Mouse (Mus musculus) MEL (cell line): ENCODE results near the gene Rasgef1b. TPM values are rescaled to one million over a fixed set of nuclear protein-coding genes. Genes with fewer than 3 reads are reported as not detected.

Experiments
- DNase-seq: peaks from one replicate; pipeline ENCODE4 v3.0.0; 2011; ENCODE audit warnings: low read depth, low spot score
- H3K27ac ChIP-seq: 2 replicates; pipeline ENCODE4 v1.5.1; 2012; ENCODE audit warnings: low read depth, mild to moderate bottlenecking, control low read depth, low read length, moderate library complexity; ENCODE audit not compliant: control insufficient read depth
- H3K27me3 ChIP-seq, 2 experiments: fragments of 150-350 bp in 1 of 2; sonication (generic) in 1 of 2; 2 replicates each; pipeline ENCODE4 v1.6.1; 2012; ENCODE audit warnings: low read length in 2 of 2, mild to moderate bottlenecking in 2 of 2, improper control_type of control experiment in 1 of 2, moderate library complexity in 1 of 2; ENCODE audit not compliant: insufficient read depth in 2 of 2, control insufficient read depth in 1 of 2
- H3K36me3 ChIP-seq, 2 experiments: 2 replicates each; pipeline ENCODE4 v1.6.1; 2012 to 2014; ENCODE audit warnings: low read length in 2 of 2, improper control_type of control experiment in 1 of 2, inconsistent platforms in 1 of 2, mild to moderate bottlenecking in 1 of 2; ENCODE audit not compliant: insufficient read depth in 2 of 2, control insufficient read depth in 1 of 2
- H3K4me1 ChIP-seq, 2 experiments: fragments of 150-350 bp in 1 of 2; sonication (generic) in 1 of 2; 2 replicates each; pipeline ENCODE4 v1.6.1; 2012; ENCODE audit warnings: low read length in 2 of 2, improper control_type of control experiment in 1 of 2, mild to moderate bottlenecking in 1 of 2; ENCODE audit not compliant: insufficient read depth in 2 of 2, control insufficient read depth in 1 of 2
- H3K4me3 ChIP-seq, 2 experiments: fragments of 150-350 bp in 1 of 2; sonication (generic) in 1 of 2; 2 replicates each; pipeline ENCODE4 v1.5.1; 2012; ENCODE audit warnings: low read depth in 2 of 2, low read length in 2 of 2, mild to moderate bottlenecking in 2 of 2, moderate library complexity in 2 of 2, control low read depth in 1 of 2, improper control_type of control experiment in 1 of 2; ENCODE audit not compliant: control insufficient read depth in 1 of 2, insufficient read depth in 1 of 2
- H3K79me2 ChIP-seq: 2 replicates; pipeline ENCODE4 v1.6.1; 2012; ENCODE audit warnings: mild to moderate bottlenecking, low read length, moderate library complexity; ENCODE audit not compliant: control insufficient read depth, poor library complexity, insufficient read depth
- H3K9ac ChIP-seq: 2 replicates; pipeline ENCODE4 v1.6.1; 2012; ENCODE audit warnings: low read depth, mild to moderate bottlenecking, control low read depth, low read length, moderate library complexity; ENCODE audit not compliant: control insufficient read depth, poor library complexity, severe bottlenecking
- H3K9me3 ChIP-seq: fragments of 150-350 bp; sonication (generic); replicated peaks from 2 replicates; pipeline ENCODE4 v1.6.1; 2012; ENCODE audit warnings: mild to moderate bottlenecking, low read length, improper control_type of control experiment, moderate library complexity; ENCODE audit not compliant: insufficient read depth
- CHD1 ChIP-seq: IDR thresholded peaks from 2 replicates; pipeline ENCODE4 v1.6.1; 2012; ENCODE audit warnings: low read depth, mild to moderate bottlenecking, inconsistent platforms, low read length, improper control_type of control experiment
- CTCF ChIP-seq, 3 experiments: IDR thresholded peaks in 2 of 3; conservative IDR thresholded peaks in 1 of 3; 2 replicates each; pipeline ENCODE4 v1.5.1; 2011 to 2012; ENCODE audit warnings: low read length in 3 of 3, low read depth in 2 of 3, mild to moderate bottlenecking in 2 of 3, improper control_type of control experiment in 1 of 3, inconsistent platforms in 1 of 3, mixed read lengths in 1 of 3, moderate library complexity in 1 of 3; ENCODE audit not compliant: control insufficient read depth in 1 of 3, insufficient read depth in 1 of 3, poor library complexity in 1 of 3, severe bottlenecking in 1 of 3
- ELF1 ChIP-seq: IDR thresholded peaks from 2 replicates; pipeline ENCODE4 v1.6.1; 2014; ENCODE audit warnings: low read depth, mild to moderate bottlenecking, inconsistent platforms, low read length, improper control_type of control experiment, moderate library complexity
- GATA1 ChIP-seq: IDR thresholded peaks from 2 replicates; pipeline ENCODE4 v1.6.1; 2011; ENCODE audit warnings: low read depth, low read length, improper control_type of control experiment
- HCFC1 ChIP-seq: IDR thresholded peaks from 2 replicates; pipeline ENCODE4 v1.6.1; 2012; ENCODE audit warnings: low read depth, mild to moderate bottlenecking, inconsistent platforms, low read length, improper control_type of control experiment, moderate library complexity
- MAFK ChIP-seq: IDR thresholded peaks from 2 replicates; pipeline ENCODE4 v1.6.1; 2011; ENCODE audit warnings: low read depth, mild to moderate bottlenecking, low read length, improper control_type of control experiment, borderline replicate concordance
- MAX ChIP-seq: IDR thresholded peaks from 2 replicates; pipeline ENCODE4 v1.6.1; 2011; ENCODE audit warnings: low read length, improper control_type of control experiment
- MXI1 ChIP-seq: IDR thresholded peaks from 2 replicates; pipeline ENCODE4 v1.6.1; 2011; ENCODE audit warnings: mild to moderate bottlenecking, low read depth, low read length, improper control_type of control experiment
- MYB ChIP-seq: IDR thresholded peaks from 2 replicates; pipeline ENCODE4 v1.6.1; 2011; ENCODE audit warnings: mild to moderate bottlenecking, low read depth, low read length, improper control_type of control experiment
- NRF1 ChIP-seq: IDR thresholded peaks from 2 replicates; pipeline ENCODE4 v1.6.1; 2014; ENCODE audit warnings: low read depth, mild to moderate bottlenecking, inconsistent platforms, low read length, improper control_type of control experiment, moderate library complexity; ENCODE audit not compliant: poor library complexity, insufficient read depth, severe bottlenecking
- POLR2AphosphoS5 ChIP-seq: IDR thresholded peaks from 2 replicates; pipeline ENCODE4 v1.6.1; 2012; ENCODE audit warnings: low read depth, borderline replicate concordance, mild to moderate bottlenecking, inconsistent platforms, low read length, moderate library complexity, mixed read lengths
- RAD21 ChIP-seq: IDR thresholded peaks from 2 replicates; pipeline ENCODE4 v1.6.1; 2011; ENCODE audit warnings: mild to moderate bottlenecking, low read depth, low read length, improper control_type of control experiment
- RCOR1 ChIP-seq: IDR thresholded peaks from 2 replicates; pipeline ENCODE4 v1.6.1; 2012; ENCODE audit warnings: low read depth, mild to moderate bottlenecking, inconsistent platforms, low read length, improper control_type of control experiment
- TAL1 ChIP-seq: IDR thresholded peaks from 2 replicates; pipeline ENCODE4 v1.6.1; 2012; ENCODE audit warnings: mild to moderate bottlenecking, inconsistent platforms, low read length, moderate library complexity, mixed read lengths
- ZNF384 ChIP-seq: IDR thresholded peaks from 2 replicates; pipeline ENCODE4 v1.6.1; 2012; ENCODE audit warnings: low read depth, mild to moderate bottlenecking, inconsistent platforms, low read length, improper control_type of control experiment
- polyA plus RNA-seq, 2 experiments: library from polyadenylated mRNA; stranded (reverse) in 1 of 2; unstranded in 1 of 2; fragments of >175 nt in 1 of 2; fragments of >200 nt in 1 of 2; gene quantifications; 2 replicates each; pipeline versions ENCODE4 v1.2.1 to v1.2.4; 2012; ENCODE audit warnings: low replicate concordance in 2 of 2, low read depth in 1 of 2; ENCODE audit not compliant: insufficient read length in 2 of 2, insufficient read depth in 1 of 2, missing spikeins in 1 of 2
- total RNA-seq: library from RNA; depleted of rRNA; stranded (reverse); fragments of 300-350 nt; gene quantifications from 2 replicates; pipeline ENCODE4 v1.2.3, GENCODE M21; 2012

Gene Rasgef1b
- total and polyA plus RNA-seq, 3 experiments: not detected

DNA sequence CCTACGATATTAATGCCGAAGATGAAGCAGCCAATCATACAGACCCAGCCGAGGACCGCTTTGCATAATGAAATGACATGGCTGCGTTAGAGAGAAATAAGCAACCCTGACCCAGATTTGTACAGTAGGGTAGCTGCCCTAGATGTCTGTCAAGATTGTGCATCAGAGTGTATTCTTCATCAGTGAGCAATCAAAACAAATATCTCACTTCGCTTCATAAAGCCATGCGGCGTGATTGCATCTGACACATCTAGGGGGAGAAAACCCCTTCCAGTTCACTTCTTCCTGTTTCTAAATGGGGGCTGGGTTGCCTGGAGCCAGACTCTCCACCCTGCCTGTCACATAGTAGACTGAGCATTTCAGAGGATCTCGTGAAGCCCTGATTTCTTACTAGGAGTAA, 44.4 kb upstream of the Rasgef1b start:
- Histone ChIP-seq H3K27me3 (no peaks in the 10 kb centered on the region), H3K4me3 (no peak overlapping the region)
- TF ChIP-seq CTCF (IDR thresholded peaks at IDR 0.05 in 2 of 3, conservative IDR thresholded peaks at IDR 0.05 in 1 of 3; ENCODE audit: control insufficient read depth in 1 of 3, insufficient read depth in 1 of 3, low read depth in 2 of 3, low read length in 3 of 3, poor library complexity in 1 of 3, severe bottlenecking in 1 of 3) (no peak), ZNF384 (no peak), RCOR1 (no peak), RAD21 (no peak), MYB (no peak), TAL1 (no peak)

GRCm38 (mm10) chr5:99764246-99764645, 35.4 kb upstream of the Rasgef1b start:
- Histone ChIP-seq H3K79me2 (no peaks in the 10 kb centered on the region), H3K27ac (no peak overlapping the region), H3K27me3 (no peaks in the 10 kb centered on the region), H3K36me3 (no peaks in the 10 kb centered on the region), H3K4me1 (no peaks in the 10 kb centered on the region), H3K9ac (no peak overlapping the region), H3K9me3 (no peaks in the 10 kb centered on the region), H3K4me3 (no peak overlapping the region)
- DNase-seq: no peak
- TF ChIP-seq NRF1: no peak
- no peak for TF ChIP-seq POLR2AphosphoS5

More for the DNA sequence above, 44.4 kb upstream of the Rasgef1b start:
- Histone ChIP-seq H3K27ac (no peak overlapping the region), H3K79me2 (no peaks in the 10 kb centered on the region), H3K4me1 (no peaks in the 10 kb centered on the region), H3K9me3 (no peaks in the 10 kb centered on the region), H3K36me3 (no peaks in the 10 kb centered on the region), H3K9ac (no peak overlapping the region)
- DNase-seq: no peak

DNA sequence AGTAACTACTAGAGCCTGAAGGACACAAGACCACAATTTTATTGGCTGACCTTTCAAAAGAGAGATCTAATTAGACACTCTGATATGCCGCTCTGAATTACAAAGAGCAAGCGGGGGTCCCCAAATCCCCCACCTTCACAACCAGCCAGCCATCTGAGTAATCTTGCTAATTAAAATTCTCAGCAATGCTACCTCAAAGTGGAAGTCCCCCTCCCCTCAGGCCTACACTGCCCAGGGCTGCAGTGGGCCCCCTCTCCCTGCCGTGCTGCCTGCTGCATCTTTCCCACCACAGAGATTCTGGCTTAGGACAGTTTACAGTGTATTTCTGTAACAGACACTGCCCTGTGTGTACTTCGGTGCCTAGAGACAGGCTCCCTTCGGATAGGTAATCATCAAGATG, 30.0 kb upstream of the Rasgef1b start:
- TF ChIP-seq MAX (no peak), POLR2AphosphoS5 (no peak), MXI1 (no peak), CTCF (IDR thresholded peaks at IDR 0.05 in 2 of 3, conservative IDR thresholded peaks at IDR 0.05 in 1 of 3; ENCODE audit: control insufficient read depth in 1 of 3, insufficient read depth in 1 of 3, low read depth in 2 of 3, low read length in 3 of 3, poor library complexity in 1 of 3, severe bottlenecking in 1 of 3) (no peak), HCFC1 (no peak), ELF1 (no peak), CHD1 (no peak), MAFK (no peak), NRF1 (no peak), TAL1 (no peak), GATA1 (no peak)
- Histone ChIP-seq H3K27me3 (no peaks in the 10 kb centered on the region), H3K9ac (no peak overlapping the region), H3K4me1 (no peaks in the 10 kb centered on the region), H3K4me3 (no peak overlapping the region), H3K36me3 (no peaks in the 10 kb centered on the region), H3K27ac (no peak overlapping the region), H3K79me2 (no peaks in the 10 kb centered on the region), H3K9me3 (no peaks in the 10 kb centered on the region)
- DNase-seq: no peak
